Mouse (Mus musculus) stomach, embryonic 16.5 days (tissue): ENCODE measurements at regions not wholly inside any gene's neighbourhood (a gene's known extent, or its start where the extent isn't known, plus 50 kb on each side); places are given as distances from the start of the nearest gene placed in this dataset.

ENCODE experiments used
- ATAC-seq: fragments of 200-750 bp; cut with Nextera tagmentation; 2 replicates; pipeline ENCODE4 v1.8.0; 2017; ENCODE audit warnings: moderate number of reproducible peaks, moderate TSS enrichment; ENCODE audit not compliant: insufficient read depth, low FRiP score
- H3K27ac ChIP-seq: fragments of 300-500 bp; sonication (generic); 2 replicates; pipeline ENCODE4 v1.5.1; 2014; ENCODE audit warnings: low read length
- H3K27me3 ChIP-seq: fragments of 300-500 bp; sonication (generic); 2 replicates; pipeline ENCODE4 v1.6.1; 2014; ENCODE audit warnings: low read length, control low read depth, mixed read lengths; ENCODE audit not compliant: control insufficient read depth, insufficient read depth
- H3K36me3 ChIP-seq: fragments of 300-500 bp; sonication (generic); 2 replicates; pipeline ENCODE4 v1.6.1; 2014; ENCODE audit warnings: low read length; ENCODE audit not compliant: control insufficient read depth, insufficient read depth
- H3K4me1 ChIP-seq: fragments of 300-500 bp; sonication (generic); 2 replicates; pipeline ENCODE4 v1.6.1; 2014; ENCODE audit warnings: low read length, control low read depth, mixed read lengths; ENCODE audit not compliant: control insufficient read depth, insufficient read depth
- H3K4me2 ChIP-seq: fragments of 300-500 bp; sonication (generic); 2 replicates; pipeline ENCODE4 v1.6.1; 2014; ENCODE audit warnings: low read depth, low read length, mixed read lengths
- H3K4me3 ChIP-seq: fragments of 300-500 bp; sonication (generic); replicated peaks from 2 replicates; pipeline ENCODE4 v1.5.1; 2014; ENCODE audit warnings: mild to moderate bottlenecking, low read length
- H3K9ac ChIP-seq: fragments of 300-500 bp; sonication (generic); 2 replicates; pipeline ENCODE4 v1.6.1; 2014; ENCODE audit warnings: low read length
- H3K9me3 ChIP-seq: fragments of 300-500 bp; sonication (generic); replicated peaks from 2 replicates; pipeline ENCODE4 v1.6.1; 2016; ENCODE audit warnings: low read length, control low read depth; ENCODE audit not compliant: control insufficient read depth
- WGBS: fragments of 180-500 bp; shearing (Covaris S2); extraction: QIAGEN DNeasy Blood & Tissue Kit; methylation state at CpG from one replicate; pipeline ENCODE4 v1.1.7; 2014; 5-methylcytosine and 5-hydroxymethylcytosine counted together

DNA sequence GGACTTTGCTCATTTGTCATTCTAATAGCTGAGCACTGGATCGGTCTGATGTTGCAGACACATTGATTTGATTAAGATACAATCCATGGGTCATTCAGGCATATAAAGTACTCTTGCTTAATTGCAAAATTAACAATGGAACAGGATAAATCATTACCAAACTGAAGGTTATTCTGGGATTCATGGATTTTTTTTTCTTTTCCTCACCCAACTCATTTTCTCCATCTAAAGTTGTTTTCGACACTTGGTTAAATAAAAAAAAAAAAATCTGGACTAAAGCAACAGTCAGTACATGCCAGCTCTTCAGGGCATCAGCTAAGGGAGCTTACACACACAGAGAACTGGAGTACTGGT is 169.8 kb upstream of the Lpp start:
- H3K27me3 ChIP-seq: no peaks in the 10 kb centered on the region
- H3K27ac ChIP-seq: no peak overlapping the region
- no peaks in the 10 kb centered on the region for H3K9me3 ChIP-seq
- WGBS: 71% methylated on average over 2 of the region's 2 CpGs
- H3K4me3 ChIP-seq: no peak overlapping the region
- no peak overlapping the region for H3K9ac ChIP-seq
- peaks cover under 1% of the 10 kb centered on the region; the same call in 1 of the 2 replicates for H3K4me1 ChIP-seq
- ATAC-seq: no peak
- no peaks in the 10 kb centered on the region for H3K36me3 ChIP-seq
- no peak overlapping the region for H3K4me2 ChIP-seq

DNA sequence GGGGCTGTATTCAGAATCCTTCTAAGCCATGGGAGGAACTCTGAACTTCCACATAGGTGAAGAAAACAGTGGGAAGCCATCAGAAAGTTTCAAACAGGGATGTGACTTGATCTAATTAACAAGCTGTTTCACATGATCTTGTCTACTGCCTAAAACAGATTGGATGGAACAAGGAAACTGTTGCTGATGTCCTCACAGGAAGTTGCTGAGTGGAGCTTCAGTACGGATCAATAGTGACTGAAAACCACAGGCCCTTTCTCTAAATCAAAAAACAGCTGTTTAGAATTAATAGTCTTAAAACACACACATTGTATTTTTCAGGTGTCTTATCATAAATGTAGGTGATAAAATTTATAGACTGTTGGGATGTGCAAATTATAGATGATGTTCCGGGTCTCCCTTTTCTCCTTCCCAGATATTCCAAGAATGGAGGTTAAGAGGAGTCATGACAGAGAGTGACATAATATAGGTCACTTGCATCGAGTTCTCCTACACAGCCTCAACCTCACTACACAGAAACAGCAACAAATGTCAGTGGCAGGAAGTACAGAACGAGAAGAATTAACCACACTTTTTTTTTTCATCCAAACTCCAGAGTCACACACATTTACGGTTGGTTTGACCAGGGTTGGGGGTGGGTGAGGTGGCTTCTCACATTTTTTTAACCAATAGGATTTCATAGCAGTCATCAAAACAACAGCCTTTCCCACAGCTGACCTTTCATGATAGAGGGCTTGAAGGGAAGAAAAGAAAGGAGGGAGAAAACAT is 170.4 kb upstream of the Lpp start:
- WGBS: 62% methylated on average over 5 of the region's 5 CpGs
- no peak overlapping the region for H3K9ac ChIP-seq
- peaks cover 4% of the 10 kb centered on the region; the same call in 1 of the 2 replicates for H3K4me1 ChIP-seq

DNA sequence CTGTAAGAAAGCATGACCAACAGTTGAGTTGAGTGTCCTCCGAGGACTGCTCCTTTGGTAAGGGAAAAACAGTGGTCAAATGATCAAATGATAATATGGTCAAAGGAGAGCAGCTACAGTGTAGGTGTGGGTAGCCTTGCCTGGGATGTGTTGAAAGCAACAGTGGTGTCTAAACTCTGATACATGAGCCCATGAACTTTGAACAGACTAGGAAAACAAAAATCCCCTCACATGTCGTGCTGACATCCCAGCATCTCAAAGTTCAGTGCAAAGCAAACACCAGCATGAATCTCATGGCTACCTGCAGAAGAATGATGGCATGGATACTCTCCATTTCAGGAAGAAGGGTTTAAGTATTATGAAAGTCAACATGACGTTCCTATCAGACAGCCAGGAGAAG is 171.3 kb upstream of the Lpp start:
- H3K36me3 ChIP-seq: no peaks in the 10 kb centered on the region
- H3K4me2 ChIP-seq: no peak overlapping the region
- H3K4me1 ChIP-seq: peaks cover 4% of the 10 kb centered on the region; the same call in 1 of the 2 replicates
- no peak for ATAC-seq
- no peak overlapping the region for H3K27ac ChIP-seq
- H3K27me3 ChIP-seq: no peaks in the 10 kb centered on the region
- H3K4me3 ChIP-seq: no peak overlapping the region
- no peaks in the 10 kb centered on the region for H3K9me3 ChIP-seq
- H3K9ac ChIP-seq: no peak overlapping the region
- WGBS: 81% methylated on average over 3 of the region's 3 CpGs

More for the DNA sequence above, 170.4 kb upstream of the Lpp start:
- Histone ChIP-seq H3K27me3 (no peaks in the 10 kb centered on the region), H3K27ac (no peak overlapping the region), H3K4me3 (no peak overlapping the region), H3K4me2 (no peak overlapping the region), H3K36me3 (no peaks in the 10 kb centered on the region), H3K9me3 (no peaks in the 10 kb centered on the region)
- no peak for ATAC-seq

DNA sequence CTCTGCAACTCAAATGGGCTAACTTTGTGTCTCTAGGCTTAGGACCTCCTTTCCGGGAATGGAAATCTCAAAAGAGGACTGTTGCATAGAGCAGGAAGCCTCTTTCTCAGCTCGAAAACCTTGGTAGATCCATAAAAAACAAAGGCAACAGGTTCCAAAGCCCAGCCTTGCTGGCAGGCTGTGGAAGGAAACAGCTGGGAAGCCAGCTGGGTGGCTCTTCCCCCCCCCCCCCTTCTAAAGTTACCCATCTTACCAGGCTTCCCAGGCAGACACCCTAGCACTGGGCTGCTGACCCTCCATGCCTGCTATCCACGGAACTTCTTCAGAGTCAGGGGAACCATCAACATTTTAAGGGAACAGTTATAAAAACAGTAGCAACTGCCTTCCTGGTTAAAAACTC is 172.7 kb upstream of the Lpp start:
- 71% methylated on average over 3 of the region's 3 CpGs for WGBS
- H3K4me2 ChIP-seq: no peak overlapping the region
- ATAC-seq: no peak
- H3K4me3 ChIP-seq: no peak overlapping the region
- peaks cover 4% of the 10 kb centered on the region; the same call in 1 of the 2 replicates for H3K4me1 ChIP-seq
- no peaks in the 10 kb centered on the region for H3K36me3 ChIP-seq
- no peak overlapping the region for H3K27ac ChIP-seq
- no peak overlapping the region for H3K9ac ChIP-seq
- H3K9me3 ChIP-seq: no peaks in the 10 kb centered on the region
- H3K27me3 ChIP-seq: no peaks in the 10 kb centered on the region

DNA sequence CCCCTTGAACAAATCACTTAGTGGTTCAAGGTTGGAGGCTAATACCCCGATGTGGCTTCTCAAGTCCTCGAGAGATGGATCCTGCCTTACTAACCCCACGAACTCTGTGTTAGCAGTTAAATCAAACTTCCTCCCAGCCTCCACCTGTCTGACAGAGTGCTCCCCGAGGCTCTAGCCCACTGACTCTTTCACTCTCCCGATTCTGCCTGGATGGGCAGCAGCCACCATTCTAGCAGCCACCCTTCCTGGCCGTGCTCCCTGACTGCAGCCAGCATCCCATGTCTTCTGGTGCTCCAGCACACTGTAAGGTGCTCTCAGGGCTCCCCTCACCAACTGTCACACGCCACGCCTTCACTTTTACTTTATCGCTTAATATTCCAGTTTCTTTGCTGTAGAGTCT is 173.6 kb upstream of the Lpp start:
- no peak for ATAC-seq
- H3K4me2 ChIP-seq: no peak overlapping the region
- no peaks in the 10 kb centered on the region for H3K36me3 ChIP-seq
- H3K9me3 ChIP-seq: no peaks in the 10 kb centered on the region
- H3K4me1 ChIP-seq: peaks cover 4% of the 10 kb centered on the region; the same call in 1 of the 2 replicates
- no peak overlapping the region for H3K4me3 ChIP-seq
- no peak overlapping the region for H3K27ac ChIP-seq
- H3K27me3 ChIP-seq: no peaks in the 10 kb centered on the region
- no peak overlapping the region for H3K9ac ChIP-seq
- WGBS: 76% methylated on average over 9 of the region's 9 CpGs

DNA sequence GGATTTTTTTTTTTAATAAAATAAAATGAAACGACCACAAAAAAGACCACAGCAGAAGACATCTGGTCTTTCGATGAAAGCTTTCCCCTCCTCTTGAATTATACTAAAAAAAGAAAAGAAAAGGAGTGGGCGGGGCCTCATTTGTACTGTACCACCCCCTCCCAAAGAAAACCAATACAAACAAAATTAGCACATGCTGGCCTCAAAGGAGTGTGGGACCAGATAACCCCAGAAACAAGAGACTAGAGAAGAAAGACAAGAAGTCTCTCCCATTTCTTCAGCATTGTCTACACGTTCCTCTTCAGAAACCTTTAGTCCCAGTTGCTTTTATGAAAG is 174.5 kb upstream of the Lpp start:
- no peaks in the 10 kb centered on the region for H3K9me3 ChIP-seq
- H3K4me3 ChIP-seq: no peak overlapping the region
- H3K36me3 ChIP-seq: no peaks in the 10 kb centered on the region
- no peak overlapping the region for H3K4me2 ChIP-seq
- 60% methylated on average over 4 of the region's 4 CpGs for WGBS
- H3K4me1 ChIP-seq: peaks cover 4% of the 10 kb centered on the region; the same call in 1 of the 2 replicates
- no peak overlapping the region for H3K27ac ChIP-seq
- H3K27me3 ChIP-seq: no peaks in the 10 kb centered on the region
- H3K9ac ChIP-seq: no peak overlapping the region
- no peak for ATAC-seq

DNA sequence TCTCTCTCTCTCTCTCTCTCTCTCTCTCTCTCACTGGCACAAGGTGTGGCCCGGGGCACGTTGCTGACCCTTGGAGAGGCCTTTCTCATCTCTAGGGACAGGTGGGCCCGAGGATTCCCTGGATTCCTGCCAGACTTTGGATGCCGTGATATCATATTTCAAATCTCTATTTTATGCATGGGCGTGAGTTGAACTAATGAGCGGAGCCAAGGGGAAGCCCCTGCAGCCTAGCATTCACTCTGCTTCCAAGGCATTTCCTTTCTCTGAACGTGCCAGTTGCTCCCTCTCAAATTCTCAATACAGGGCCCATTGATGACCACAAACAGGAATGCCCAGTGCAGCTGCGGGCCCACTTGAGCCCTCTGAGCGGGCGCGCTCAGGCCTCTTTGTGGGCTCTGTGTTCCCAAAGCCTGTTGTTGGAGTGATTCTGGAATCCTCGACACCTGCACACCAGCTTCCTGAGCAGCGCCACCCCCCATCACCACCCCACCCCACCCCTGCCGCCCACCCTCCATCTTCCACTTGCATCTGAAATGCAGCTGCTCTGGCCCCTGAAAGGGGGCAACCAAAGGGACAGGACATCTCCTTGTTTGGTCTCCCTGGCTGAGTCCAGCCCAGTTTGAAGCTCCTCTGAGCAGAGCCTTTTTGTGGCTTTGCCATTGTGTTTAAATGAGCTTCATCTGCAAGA is 175.0 kb upstream of the Lpp start:
- H3K9ac ChIP-seq: no peak overlapping the region; the same call in 1 of the 2 replicates
- H3K4me3 ChIP-seq: no peak overlapping the region
- no peaks in the 10 kb centered on the region for H3K27me3 ChIP-seq
- H3K4me2 ChIP-seq: no peak overlapping the region
- no peaks in the 10 kb centered on the region for H3K36me3 ChIP-seq
- ATAC-seq: no peak
- H3K4me1 ChIP-seq: peaks cover 4% of the 10 kb centered on the region; the same call in 1 of the 2 replicates
- H3K27ac ChIP-seq: no peak overlapping the region
- 37% methylated on average over 14 of the region's 14 CpGs for WGBS
- no peaks in the 10 kb centered on the region for H3K9me3 ChIP-seq

DNA sequence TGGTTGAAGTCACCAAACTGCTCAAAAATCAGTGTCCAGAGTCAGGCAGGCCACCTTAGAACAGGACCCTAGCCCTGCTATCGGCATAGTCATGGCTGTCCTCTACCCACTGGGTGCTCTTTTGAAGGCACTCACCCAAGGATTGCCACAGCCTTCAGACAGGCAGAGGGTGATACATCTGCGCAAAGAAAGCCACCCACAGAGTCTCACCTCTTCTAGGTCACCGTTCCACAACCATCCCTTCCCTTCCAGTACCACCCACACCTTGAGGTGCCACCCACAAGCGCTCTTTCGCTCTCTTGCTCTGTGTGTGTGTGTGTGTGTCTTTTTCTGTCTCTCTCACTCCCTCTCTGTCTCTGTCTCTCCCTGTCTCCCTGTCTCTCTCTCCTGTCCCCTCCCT is 176.5 kb upstream of the Lpp start:
- H3K9me3 ChIP-seq: no peaks in the 10 kb centered on the region
- no peak overlapping the region for H3K9ac ChIP-seq
- 85% methylated on average over 5 of the region's 5 CpGs for WGBS
- H3K27me3 ChIP-seq: no peaks in the 10 kb centered on the region
- no peak for ATAC-seq
- H3K4me3 ChIP-seq: no peak overlapping the region
- H3K4me2 ChIP-seq: no peak overlapping the region
- H3K27ac ChIP-seq: no peak overlapping the region
- no peaks in the 10 kb centered on the region for H3K36me3 ChIP-seq
- H3K4me1 ChIP-seq: peaks cover 4% of the 10 kb centered on the region; the same call in 1 of the 2 replicates

DNA sequence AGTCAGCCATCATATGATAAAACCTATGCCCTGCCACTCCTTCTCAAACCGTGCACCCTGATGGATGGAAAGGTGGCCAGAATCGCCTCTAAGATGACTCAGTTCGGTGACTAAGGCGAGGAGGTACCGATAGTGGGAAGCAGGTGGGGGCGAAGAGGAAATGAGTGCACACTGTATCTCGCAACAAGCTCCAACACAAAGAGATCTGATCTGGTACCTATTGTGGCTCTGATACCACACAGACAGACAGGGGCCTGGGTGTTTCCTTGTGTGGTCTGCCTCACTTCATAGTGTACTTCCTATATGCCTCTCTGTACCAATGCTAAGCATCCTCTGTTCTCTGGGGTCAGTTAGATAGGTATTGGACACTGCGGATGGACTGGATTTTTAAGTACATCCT is 178.0 kb upstream of the Lpp start:
- H3K4me2 ChIP-seq: no peak overlapping the region
- no peak overlapping the region for H3K9ac ChIP-seq
- H3K4me1 ChIP-seq: peaks cover 4% of the 10 kb centered on the region; the same call in 1 of the 2 replicates
- H3K4me3 ChIP-seq: no peak overlapping the region
- H3K9me3 ChIP-seq: no peaks in the 10 kb centered on the region
- no peak for ATAC-seq
- H3K27me3 ChIP-seq: no peaks in the 10 kb centered on the region
- H3K27ac ChIP-seq: no peak overlapping the region
- no peaks in the 10 kb centered on the region for H3K36me3 ChIP-seq
- WGBS: 81% methylated on average over 8 of the region's 8 CpGs
